8 mouse cellular contexts compared by ENCODE assay signal in genomic region chr3:9608906-9609580, GRCm38 (mm10). TPM values are rescaled to one million over a fixed set of nuclear protein-coding genes. Genes with fewer than 3 reads are reported as not detected.
DNase-seq lines count a peak whose midpoint lies in the region; ATAC-seq and TF ChIP-seq lines count a peak whose summit lies in the region.

No protein-coding gene starts in this region.

- H3K4me1 ChIP-seq in erythroblast, embryonic 14.5 days (ENCODE audit: control insufficient read depth) = peaks cover 31% of the 10 kb centered on the region
- H3K4me1 ChIP-seq in liver, embryonic 14.5 days (replicated peaks; ENCODE audit: control insufficient read depth in 2 of 2, insufficient read depth in 2 of 2, low read length in 1 of 2) = peaks cover 0 to 18% of the 10 kb centered on the region in 2 experiments; a peak in 3 of 4 replicates
- 0 out of 2 replicates have a peak, but pooled peaks cover 5% of the 10 kb centered on the region for H3K4me1 ChIP-seq in stomach, postnatal 0 days (replicated peaks; ENCODE audit: control insufficient read depth, insufficient read depth)

- no peak overlapping the region for H3K27ac ChIP-seq in liver, embryonic 14.5 days
- peak overlapping the region; percentile 97 for H3K27ac ChIP-seq in stomach, postnatal 0 days (replicated peaks)

- peak overlapping the region; percentile 77 for H3K4me3 ChIP-seq in erythroblast, embryonic 14.5 days (replicated peaks)
- H3K4me3 ChIP-seq in liver, embryonic 14.5 days (ENCODE audit: insufficient read depth in 1 of 2, low read depth in 2 of 2, low read length in 2 of 2) = peak overlapping the region; percentile 72 to 84
- peak overlapping the region; percentile 69 for H3K4me3 ChIP-seq in stomach, postnatal 0 days (ENCODE audit: low read depth, low read length)

- WGBS in liver, embryonic 14.5 days (ENCODE audit: insufficient replicate concordance) = under 1% methylated on average over 83 of the region's 94 CpGs
- under 1% methylated on average over 64 of the region's 94 CpGs for WGBS in stomach, postnatal 0 days

- H3K4me2 ChIP-seq in liver, embryonic 14.5 days (ENCODE audit: low read depth) = peak overlapping the region; percentile 97
- H3K4me2 ChIP-seq in stomach, postnatal 0 days (replicated peaks; ENCODE audit: low read depth) = peak overlapping the region; percentile 67

- no peak for TF ChIP-seq EP300 in liver, embryonic 14.5 days (IDR thresholded peaks at IDR 0.05; ENCODE audit: low read depth)
- TF ChIP-seq EP300 in stomach, postnatal 0 days (optimal IDR thresholded peaks at IDR 0.05) = no peak

- no peak for ATAC-seq in erythroblast, adult 5-6 weeks (replicated peaks; ENCODE audit: low FRiP score, poor library complexity, severe bottlenecking)
- ATAC-seq in liver, embryonic 14.5 days (ENCODE audit: insufficient read depth) = peak; percentile 45
- peak; percentile 38 for ATAC-seq in stomach, postnatal 0 days (ENCODE audit: low FRiP score, low TSS enrichment)

- H3K9ac ChIP-seq in liver, embryonic 14.5 days (replicated peaks) = peak overlapping the region; percentile 70
- H3K9ac ChIP-seq in stomach, postnatal 0 days (ENCODE audit: low read length) = peak overlapping the region; percentile 85

- peak; percentile 59 for DNase-seq in embryo, embryonic 10.5 days (ENCODE audit: low spot score)
- DNase-seq in heart, adult 9 months (ENCODE audit: low spot score in 2 of 2) = peak; percentile 16 to 45
- DNase-seq in kidney, adult 9 months = peak; percentile 37
- no peak for DNase-seq in liver, embryonic 14.5 days (ENCODE audit: low read depth in 3 of 3, low spot score in 3 of 3)
- DNase-seq in naive thymus-derived CD4-positive, alpha-beta T cell, adult 2 months (ENCODE audit: low read depth) = peak; percentile 32
- peak; percentile 66 for DNase-seq in stomach, postnatal 0 days (ENCODE audit: low spot score)

- H3K9me3 ChIP-seq in erythroblast, embryonic 14.5 days (ENCODE audit: control insufficient read depth, low read length) = no peaks in the 10 kb centered on the region
- H3K9me3 ChIP-seq in liver, embryonic 14.5 days (ENCODE audit: control insufficient read depth, low read length) = no peaks in the 10 kb centered on the region
- no peaks in the 10 kb centered on the region for H3K9me3 ChIP-seq in stomach, postnatal 0 days (ENCODE audit: control insufficient read depth, low read length)

- TF ChIP-seq CTCF in liver, embryonic 14.5 days (IDR thresholded peaks at IDR 0.05; ENCODE audit: low read depth) = no peak
- TF ChIP-seq CTCF in stomach, postnatal 0 days (IDR thresholded peaks at IDR 0.05; ENCODE audit: low read depth) = no peak

- H3K27me3 ChIP-seq in erythroblast, embryonic 14.5 days (ENCODE audit: control insufficient read depth) = peaks cover 48% of the 10 kb centered on the region
- peaks cover 11% of the 10 kb centered on the region for H3K27me3 ChIP-seq in liver, embryonic 14.5 days (ENCODE audit: control insufficient read depth, insufficient read depth, low read length)
- no peaks in the 10 kb centered on the region for H3K27me3 ChIP-seq in stomach, postnatal 0 days (ENCODE audit: control insufficient read depth, insufficient read depth, low read length)

- H3K36me3 ChIP-seq in erythroblast, embryonic 14.5 days (ENCODE audit: control insufficient read depth) = no peaks in the 10 kb centered on the region
- H3K36me3 ChIP-seq in liver, embryonic 14.5 days (replicated peaks; ENCODE audit: control insufficient read depth, insufficient read depth, low read depth) = no peaks in the 10 kb centered on the region
- no peaks in the 10 kb centered on the region for H3K36me3 ChIP-seq in stomach, postnatal 0 days (ENCODE audit: control insufficient read depth, insufficient read depth, low read length)

RNA-seq across cellular contexts. Expression of gene Zfp704, which starts 0.8 kb away (rescaled TPM):
- 0.08 and 0.21 TPM in 2 replicates for polyA plus RNA-seq in erythroblast, embryonic 14.5 days (2012)
- 1.5 and 1.9 TPM in 2 replicates for total RNA-seq in erythroblast, adult 5-6 weeks (2015; ENCODE audit: low replicate concordance)
- total RNA-seq in erythroblast, adult 5-6 weeks (2017; ENCODE audit: low replicate concordance) = 2.2 and 2.3 TPM in 2 replicates
- 0.87 and 1.1 TPM in 2 replicates for polyA plus RNA-seq in liver, embryonic 14.5 days (2012; rRNA removed)
- 0.94 and 0.95 TPM in 2 replicates for polyA plus RNA-seq in liver, embryonic 14.5 days (2014; fragmentation: Nextera tagmentation; extraction: Ambion mirVana)
- polyA plus RNA-seq in stomach, postnatal 0 days (2015; fragmentation: Nextera tagmentation; extraction: Ambion mirVana) = 3.4 and 3.9 TPM in 2 replicates

Comparison
In these comparisons a context has a peak if more than half of its experiments do, and no peak if none do; other contexts are left out.
1. DNase-seq: peak in embryo, embryonic 10.5 days (single experiment), heart, adult 9 months (2 of 2), kidney, adult 9 months (single experiment), naive thymus-derived CD4-positive, alpha-beta T cell, adult 2 months (single experiment) and stomach, postnatal 0 days (single experiment); none in liver, embryonic 14.5 days (0 of 3).
2. Peak in every context shown above with its lines, with median percentiles within 50 percentile points of each other: H3K4me3 ChIP-seq.